Mouse (Mus musculus) left cerebral cortex, adult 8-10 months (tissue): Measurements from ENCODE around the gene Pik3ip1. TPM values are rescaled to one million over a fixed set of nuclear protein-coding genes. Genes with fewer than 3 reads are reported as not detected.

ENCODE experiments used
- DNase-seq, 2 experiments: peaks; one replicate each; pipeline ENCODE4 v3.0.0; 2022; ENCODE audit warnings: low spot score in 2 of 2
- total RNA-seq, 4 experiments: library from RNA; stranded (reverse); gene quantifications; 2 replicates each; pipeline ENCODE4 v1.2.4; 2022

Pik3ip1 gene
- 10 to 100 TPM; 40.3 to 44.5 (median 42.4) TPM for total RNA-seq

DNA sequence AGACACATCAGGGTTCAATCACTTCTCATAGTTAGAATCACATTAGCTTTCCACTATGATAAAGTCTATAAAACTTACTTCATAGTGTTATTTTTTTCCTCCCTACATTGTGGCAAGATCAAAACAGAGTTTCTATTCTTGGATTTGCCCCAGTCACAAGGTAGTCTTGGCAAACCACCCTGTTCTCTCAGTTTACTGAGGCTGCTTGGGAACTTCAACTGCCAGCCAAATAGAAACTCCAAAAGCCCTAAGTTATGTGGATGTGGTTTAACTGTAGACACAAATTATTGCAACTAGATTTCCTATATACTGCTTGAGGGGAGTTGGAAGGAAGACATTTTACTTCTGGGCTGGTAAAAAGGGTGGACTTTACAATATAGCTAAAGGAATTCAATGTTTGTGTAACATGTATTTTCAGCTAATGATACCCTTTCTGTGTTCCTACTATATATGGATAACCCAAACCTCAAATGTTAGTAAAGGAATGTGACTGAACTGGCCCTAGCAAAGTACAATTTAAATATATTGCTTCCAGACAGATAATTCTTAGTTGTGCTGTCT, at the start of gene Pik3ip1:
TSS of gene Pik3ip1 (plus strand) at position 511 of the 561 bp plus-strand sequence.
- no peak for DNase-seq

DNA sequence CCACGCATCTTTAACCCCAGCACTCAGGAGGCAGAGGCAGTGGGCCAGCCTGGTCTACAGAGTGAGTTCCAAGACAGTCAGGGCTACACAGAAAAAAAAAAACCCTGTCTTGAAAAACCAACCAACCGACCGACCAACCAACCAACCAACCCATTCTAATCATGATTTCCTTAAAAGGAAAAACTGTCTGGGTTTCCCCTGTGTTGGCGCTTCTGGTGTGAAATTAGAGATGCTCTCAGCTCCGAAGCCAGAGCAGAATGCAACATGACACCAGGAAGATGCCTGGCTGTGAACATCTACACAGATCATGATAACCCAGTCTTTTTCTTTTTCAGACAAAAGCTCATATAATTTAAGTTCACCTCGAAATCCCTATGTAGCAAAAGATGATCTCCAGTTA, 47.3 kb upstream of the Pik3ip1 start:
- DNase-seq, result no peak

DNA sequence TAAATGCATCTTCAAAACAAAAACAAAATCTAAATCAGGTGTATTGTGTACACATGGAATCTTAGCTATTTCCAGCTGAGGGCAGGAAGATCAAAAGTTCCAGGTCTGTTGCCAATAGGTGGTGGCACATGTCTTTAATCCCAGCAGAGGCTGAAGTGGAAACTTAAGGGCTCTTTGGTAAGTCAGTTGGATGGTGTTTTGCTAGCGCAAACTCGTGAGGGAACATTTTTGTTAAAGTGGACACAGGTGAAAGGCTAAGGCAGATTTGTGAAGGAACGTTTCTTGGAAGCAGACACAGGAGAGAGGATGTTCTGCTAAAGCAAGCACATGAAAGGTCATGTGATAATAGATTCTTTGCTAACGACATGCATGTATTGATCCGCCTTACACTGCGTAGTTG, 46.6 kb upstream of the Pik3ip1 start:
- DNase-seq, result no peak

DNA sequence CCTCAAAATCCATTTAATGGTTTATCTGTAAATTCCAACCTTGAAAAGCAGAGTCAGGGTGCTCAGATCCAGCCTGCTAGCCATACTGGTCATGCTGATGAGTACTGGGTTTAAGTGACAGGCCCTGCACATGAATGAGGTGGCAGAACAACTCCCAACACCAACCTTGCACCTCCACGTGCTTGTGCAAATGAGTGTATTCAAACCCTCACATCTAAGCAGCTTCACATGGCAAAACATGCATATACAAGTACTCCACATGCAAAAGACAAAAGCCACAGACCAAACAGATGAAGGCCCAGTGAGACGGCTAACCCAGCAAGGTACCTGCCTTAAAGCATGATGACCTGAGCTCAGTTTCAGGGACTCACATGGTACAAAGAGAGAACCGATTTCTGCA, 44.3 kb upstream of the Pik3ip1 start:
- no peak for DNase-seq

DNA sequence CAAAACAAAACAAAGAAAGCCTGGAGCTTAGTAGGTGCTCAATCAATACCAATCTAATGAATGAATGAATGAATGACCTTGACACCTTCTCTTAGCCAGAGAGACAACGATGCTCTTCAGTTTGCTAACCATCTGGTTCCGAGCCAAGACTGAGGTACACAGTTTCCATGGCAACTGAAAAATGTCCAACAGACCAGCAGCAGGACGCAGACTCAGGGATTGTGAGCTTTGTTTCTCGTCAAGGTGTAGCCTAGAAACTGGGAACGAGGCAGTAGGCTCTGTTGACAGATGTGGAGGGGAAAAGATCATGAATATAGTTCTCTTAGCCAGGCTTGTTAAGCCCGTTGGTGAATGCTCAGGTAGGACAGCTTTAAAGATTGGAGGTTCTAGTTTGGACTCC, 43.1 kb upstream of the Pik3ip1 start:
- DNase-seq, result no peak

DNA sequence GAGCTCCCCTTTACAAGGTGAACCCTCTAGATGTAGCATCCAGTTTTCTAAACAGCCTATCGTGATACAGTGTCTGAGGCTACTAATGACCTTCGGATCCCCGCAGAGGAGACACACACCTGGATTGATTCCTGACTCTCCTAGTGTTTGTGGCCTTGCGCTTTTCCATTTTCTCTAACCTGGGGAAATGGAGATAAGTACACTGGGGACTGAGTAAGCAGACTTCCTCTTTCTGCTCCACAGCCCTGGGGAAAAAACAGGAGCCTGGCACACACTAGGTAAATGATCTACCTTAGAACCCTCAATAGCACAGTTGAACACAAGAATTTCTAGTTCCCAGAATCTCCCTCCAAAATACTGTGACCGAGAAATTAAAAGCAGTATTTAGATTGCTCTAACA, 42.3 kb upstream of the Pik3ip1 start:
- no peak for DNase-seq

DNA sequence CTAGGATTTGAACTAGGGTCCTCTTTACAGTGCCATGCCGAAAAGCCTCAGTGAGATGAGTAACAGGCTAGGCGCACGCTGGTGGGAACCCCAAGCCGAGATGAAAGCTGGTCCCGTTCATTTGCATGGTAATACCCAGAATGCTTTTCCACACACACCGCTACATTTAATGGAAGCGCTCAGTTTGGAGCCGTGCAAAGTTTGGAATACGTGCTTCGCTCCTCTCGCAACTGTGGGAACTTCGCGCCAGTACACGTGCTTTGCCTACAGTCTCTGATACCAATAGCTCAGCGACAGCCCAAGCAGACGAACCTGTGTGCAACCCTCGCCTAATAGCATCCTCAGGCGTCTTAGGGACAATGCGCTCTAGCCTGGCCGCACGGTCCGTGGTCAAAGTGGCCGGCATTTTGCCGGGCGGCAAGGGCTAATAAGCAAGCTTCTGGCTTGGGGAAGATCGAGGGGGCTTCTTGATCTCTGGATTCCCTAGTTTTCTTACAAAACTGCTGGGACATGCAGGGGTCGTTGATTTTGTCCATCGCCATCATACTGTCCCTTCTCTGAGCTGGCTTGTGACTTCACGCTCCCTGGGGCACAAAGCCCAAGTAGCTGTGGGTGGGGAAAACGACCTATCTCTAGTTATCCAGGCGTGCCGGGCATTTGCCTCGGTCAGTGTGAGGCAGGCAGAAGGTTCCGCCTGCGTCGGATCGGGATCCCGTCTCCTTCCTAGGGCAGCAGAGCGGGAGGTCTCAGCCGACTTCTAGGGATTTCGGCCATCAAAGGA, 41.5 kb upstream of the Pik3ip1 start, which contains the start of gene Patz1:
TSS of gene Patz1 (plus strand) at position 354 of the 781 bp plus-strand sequence.
- DNase-seq, result peak in 1 of 2 experiments; percentile 59

DNA sequence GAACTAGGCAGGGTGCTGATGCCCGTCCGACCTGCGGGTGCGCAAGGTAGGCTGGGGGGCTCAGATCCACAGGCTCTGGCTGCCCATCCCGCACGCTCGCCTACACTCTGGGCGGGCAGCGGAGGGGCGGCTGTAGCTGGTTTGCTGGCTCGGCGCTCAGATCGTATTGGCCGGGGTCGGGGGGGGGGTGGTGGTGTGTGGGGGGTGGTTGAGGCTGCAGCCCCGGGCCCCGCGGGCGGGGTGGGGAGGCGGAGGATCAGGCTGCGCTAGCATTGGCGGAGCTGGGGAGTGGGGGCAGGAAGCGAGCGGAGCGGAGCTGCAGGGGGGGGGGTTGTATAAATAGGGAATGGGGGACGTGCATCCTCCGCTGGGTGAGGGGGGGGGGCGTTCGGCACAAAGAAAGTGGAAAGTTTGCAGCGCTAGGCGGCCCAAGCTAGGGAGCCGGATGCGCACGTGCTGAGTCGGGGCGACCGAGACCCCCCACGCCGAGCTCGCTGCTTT, 40.8 kb upstream of the Pik3ip1 start:
- peak in 1 of 2 experiments; percentile 76 for DNase-seq

DNA sequence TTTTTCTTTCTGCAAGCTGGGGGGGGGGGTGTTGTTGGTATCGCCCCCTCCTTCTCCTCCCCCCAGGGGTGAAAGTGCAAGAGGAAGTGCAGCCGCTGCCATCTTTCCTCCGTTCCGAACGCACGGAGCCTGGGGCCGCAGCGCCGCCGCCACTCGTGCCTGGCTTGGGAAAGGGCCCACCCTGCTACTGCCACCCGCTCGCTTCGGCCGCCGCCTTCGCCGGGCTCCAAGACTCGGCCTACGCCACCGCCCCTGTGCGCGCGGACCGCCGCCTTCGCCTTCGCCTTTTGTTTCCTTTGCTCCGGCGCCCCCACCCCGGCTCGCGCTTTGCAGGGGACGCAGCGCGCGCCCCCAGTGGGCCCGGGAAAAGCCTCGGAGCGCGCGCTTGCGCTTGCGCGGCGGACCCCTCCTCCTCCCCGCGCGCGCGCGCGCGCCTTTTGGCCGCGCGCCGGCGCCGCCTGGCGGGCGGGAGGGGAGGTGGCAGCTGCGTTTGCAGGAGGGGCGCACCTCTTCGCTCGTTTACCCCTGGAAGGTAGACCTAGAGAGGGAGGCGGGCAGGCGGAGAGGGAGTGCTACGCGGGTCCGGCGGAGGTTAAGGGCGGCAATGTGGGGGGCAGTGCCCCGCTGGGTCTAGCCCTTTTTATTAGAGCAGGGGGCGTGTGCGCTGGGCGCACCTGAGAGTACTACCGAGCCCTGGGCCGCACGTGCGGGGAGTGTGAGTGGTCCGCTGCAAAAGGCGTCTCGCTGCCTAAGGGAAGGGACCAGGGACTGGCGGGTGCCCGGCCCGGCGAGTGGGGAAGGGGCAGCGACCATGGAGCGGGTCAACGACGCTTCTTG, 40.2 kb upstream of the Pik3ip1 start:
- peak; percentile 82 to 83 for DNase-seq

DNA sequence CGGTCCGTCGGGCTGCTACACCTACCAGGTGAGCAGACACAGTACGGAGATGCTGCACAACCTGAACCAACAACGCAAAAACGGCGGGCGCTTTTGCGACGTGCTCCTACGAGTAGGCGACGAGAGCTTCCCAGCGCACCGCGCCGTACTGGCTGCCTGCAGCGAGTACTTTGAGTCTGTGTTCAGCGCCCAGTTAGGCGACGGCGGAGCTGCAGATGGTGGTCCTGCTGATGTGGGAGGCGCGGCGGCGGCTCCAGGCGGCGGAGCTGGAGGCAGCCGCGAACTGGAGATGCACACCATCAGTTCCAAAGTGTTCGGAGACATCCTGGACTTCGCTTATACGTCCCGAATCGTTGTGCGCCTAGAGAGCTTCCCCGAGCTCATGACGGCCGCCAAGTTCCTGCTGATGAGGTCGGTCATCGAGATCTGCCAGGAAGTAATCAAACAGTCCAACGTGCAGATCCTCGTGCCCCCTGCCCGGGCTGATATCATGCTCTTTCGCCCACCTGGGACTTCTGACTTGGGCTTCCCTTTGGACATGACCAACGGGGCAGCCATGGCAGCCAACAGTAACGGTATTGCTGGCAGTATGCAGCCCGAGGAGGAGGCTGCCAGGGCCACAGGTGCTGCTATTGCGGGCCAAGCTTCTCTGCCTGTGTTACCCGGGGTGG, 39.4 kb upstream of the Pik3ip1 start:
- peak; percentile 41 to 60 for DNase-seq

DNA sequence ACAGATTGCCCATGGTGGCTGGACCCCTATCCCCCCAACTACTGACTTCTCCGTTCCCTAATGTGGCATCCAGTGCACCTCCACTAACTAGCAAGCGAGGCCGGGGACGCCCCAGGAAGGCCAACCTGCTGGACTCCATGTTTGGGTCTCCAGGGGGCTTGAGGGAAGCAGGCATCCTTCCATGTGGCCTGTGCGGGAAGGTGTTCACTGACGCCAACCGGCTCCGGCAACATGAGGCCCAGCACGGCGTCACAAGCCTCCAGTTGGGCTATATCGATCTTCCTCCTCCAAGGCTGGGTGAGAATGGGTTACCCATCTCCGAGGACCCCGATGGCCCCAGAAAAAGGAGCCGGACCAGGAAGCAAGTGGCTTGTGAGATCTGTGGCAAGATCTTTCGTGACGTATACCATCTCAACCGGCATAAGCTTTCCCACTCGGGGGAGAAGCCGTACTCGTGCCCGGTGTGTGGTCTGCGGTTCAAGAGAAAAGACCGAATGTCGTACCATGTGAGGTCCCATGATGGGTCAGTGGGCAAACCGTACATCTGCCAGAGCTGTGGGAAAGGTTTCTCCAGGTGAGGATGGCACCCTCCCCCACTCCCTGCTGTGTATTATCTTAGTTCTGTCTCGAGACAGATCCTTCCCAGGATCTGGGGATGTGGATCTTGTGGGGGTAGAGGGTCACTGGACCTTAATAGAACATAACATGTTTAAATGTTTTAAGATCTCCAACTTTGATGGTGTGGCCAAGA, 38.7 kb upstream of the Pik3ip1 start:
- DNase-seq, result no peak

DNA sequence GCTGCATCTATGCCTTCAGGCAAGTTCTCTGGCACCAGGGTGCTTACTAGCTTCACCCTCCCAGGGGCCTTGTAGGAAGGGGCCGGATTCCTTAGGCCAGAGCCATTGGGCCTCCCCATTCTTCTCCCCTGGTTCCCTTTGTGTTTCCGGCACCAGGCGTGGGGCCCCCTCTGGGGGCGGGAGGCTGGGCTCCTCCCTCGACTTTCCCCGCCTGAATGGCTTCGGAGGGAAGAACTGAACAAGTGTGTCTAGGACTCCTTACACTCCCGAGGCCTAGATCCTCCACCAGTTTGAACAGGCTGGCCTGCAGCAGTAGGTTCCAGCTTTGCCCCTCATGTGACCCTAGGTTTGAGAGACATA, 38.2 kb upstream of the Pik3ip1 start:
- no peak for DNase-seq

DNA sequence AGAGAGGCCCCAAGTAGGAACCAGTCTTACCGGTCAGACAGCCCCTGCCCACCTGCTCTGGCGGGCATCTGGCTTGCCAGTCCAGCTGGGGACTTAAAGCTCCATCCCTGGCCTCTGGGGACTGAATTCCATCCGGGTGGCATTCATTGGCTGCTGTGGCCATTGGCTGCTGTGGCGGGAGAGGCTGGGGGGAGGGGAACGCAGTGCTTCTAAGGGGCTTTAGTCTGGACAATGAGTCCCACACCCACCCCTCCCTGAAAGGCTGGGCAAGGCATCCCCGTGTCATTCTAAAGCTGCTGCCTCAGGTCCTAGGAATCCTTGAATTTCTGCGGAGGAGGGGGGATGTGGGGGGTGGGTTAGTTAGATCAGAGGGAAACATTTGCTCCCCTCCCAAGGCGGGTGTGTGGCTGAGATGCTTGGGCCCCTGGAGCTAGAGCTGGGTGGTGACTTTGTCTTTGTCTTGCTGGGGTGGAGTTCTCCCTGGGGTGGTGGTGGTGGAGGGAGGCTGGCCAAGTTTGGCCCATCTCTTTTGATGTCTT, 37.4 kb upstream of the Pik3ip1 start:
- DNase-seq, result no peak

DNA sequence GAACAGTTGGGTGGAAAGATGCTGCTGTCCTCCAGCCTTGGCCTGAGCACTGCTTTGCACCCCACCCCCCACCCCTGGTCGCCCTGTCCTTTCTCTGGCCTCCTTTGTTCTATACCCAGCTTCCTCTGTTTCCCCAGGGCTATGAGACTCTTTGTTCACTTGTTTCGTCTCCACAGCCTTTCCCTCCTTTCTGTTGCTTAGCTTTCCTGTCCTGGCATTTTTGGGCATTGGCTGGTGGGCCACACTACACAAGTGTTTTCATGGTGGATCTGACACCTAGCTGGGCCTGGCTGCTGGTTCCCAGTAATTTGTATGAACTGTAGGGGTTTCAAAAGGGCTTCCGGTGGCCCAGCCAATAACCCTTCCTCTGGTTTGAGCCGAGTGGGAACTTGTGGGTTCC, 36.8 kb upstream of the Pik3ip1 start:
- no peak for DNase-seq

DNA sequence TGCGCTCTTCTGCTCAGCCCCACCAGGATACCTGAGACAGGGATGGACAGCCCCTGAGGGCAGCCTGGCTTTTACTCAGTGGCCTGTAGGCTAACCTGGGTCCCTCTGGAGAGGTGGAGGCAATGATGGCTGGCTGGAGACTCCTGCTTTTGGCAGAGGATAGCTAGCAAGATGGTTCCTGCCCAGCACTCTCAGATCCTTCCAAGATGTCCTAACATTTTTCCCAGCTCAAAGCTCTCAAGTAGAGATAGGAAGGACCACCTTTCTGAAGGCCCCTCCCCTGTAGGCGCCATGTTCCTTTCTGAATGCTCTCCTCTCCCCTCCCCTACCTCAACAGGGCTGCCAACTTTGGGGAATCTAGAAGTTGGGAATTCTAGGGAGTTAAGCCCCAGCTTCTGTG, 35.6 kb upstream of the Pik3ip1 start:
- no peak for DNase-seq

DNA sequence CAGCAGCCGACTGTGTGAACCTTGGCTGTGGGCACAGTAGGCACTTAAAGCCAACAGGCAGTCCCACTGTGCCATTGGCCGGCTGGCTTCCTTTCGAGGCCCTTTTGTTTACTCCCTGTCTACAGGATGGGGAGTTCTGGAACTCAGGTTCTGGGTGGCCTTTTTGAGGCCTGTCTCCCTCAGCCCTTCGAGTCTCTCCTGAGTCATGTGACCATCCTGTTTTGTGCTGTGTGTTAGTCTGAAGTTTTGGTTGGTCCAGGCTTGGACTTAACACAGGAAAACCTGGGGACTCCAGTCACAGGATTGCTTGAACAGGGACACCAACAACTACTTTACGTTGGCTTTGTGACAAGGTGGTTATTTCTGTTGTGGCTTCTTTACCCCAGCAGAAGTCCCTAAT, 34.1 kb upstream of the Pik3ip1 start:
- no peak for DNase-seq

DNA sequence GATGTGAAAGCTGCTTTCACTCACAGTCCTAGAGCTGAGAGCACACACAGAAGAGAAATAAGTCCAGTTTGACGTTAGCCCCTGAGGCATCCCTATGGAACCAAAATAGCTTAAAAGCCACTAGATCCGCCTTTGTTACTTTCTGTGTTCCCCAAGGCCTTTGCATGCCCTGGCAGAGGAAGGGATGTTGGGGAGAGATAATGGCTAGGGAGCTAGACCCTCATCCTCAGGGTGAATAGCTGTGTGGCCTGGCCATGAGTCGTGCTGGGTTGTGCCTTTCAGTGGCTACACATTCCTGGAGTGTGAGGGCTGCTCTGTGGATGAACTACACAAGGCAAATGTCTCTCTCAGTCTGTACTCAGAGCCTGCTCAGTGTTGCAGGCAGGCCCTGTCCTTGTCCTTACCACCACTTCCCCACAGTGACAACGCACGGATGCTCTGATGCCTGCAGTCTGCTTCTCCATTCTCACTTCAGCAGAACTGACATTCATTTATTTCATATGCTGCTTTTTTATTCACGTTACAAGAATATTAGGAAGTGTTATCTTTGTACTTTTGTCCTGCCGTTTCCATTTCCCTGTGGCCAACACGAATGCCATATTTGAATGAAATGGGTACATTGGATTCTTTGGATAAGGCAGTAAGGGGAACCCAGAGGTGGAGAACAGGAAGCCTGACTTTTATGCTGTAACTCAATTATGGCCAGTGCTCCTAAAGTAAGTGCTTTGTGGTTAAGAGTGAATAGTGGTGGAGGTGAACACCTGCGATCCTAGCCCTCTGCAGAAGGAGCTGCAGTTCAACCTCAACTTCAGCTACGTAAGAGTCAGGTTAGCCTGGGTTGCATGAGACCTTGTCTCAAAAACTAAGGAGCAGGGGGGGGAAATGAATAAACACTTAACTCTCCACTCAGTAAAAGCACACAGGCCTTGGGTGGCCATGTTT, 32.1 kb upstream of the Pik3ip1 start:
- no peak for DNase-seq

DNA sequence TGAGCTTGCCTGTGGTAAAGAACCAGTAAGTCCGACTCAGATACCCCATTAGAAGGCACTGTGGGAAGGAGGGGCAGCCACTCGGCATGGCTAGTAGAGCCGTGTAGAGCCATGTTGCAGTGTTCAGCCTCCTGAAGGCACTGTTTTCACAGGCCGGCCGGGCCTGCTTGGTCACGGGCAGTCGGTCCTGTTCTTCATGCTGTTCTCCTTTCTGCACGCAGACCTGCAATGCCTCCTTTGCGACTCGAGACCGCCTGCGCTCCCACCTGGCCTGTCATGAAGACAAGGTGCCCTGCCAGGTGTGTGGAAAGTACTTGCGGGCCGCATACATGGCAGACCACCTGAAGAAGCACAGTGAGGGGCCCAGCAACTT, 31.4 kb upstream of the Pik3ip1 start:
- no peak for DNase-seq

DNA sequence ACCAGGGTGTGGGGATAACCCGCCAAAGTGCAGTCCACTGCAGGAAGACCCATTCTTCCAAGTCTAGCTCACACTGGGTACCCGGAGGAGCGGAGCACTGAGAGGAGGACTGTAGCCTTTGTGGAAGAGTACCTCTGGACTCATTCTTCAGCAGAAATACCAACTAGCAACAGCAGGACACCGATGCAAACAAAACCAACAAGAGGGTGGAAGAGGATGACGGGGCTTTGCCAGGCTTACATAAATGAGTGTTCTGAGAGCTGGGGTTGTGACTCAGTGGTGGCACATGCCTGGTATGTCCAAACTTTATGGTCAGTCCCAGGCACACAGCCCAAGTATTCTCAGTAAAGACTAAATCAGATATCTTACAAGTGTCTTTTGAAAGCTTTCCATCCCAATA, 29.1 kb upstream of the Pik3ip1 start:
- DNase-seq, result no peak
